Mouse (Mus musculus) frontal cortex, postnatal 25 days (tissue): ENCODE data around the gene Spg21.

Experiments
- DNase-seq, 2 experiments: peaks; one replicate each; pipeline ENCODE4 v3.0.0; 2022; ENCODE audit warnings: low spot score in 2 of 2

Gene Spg21

DNA sequence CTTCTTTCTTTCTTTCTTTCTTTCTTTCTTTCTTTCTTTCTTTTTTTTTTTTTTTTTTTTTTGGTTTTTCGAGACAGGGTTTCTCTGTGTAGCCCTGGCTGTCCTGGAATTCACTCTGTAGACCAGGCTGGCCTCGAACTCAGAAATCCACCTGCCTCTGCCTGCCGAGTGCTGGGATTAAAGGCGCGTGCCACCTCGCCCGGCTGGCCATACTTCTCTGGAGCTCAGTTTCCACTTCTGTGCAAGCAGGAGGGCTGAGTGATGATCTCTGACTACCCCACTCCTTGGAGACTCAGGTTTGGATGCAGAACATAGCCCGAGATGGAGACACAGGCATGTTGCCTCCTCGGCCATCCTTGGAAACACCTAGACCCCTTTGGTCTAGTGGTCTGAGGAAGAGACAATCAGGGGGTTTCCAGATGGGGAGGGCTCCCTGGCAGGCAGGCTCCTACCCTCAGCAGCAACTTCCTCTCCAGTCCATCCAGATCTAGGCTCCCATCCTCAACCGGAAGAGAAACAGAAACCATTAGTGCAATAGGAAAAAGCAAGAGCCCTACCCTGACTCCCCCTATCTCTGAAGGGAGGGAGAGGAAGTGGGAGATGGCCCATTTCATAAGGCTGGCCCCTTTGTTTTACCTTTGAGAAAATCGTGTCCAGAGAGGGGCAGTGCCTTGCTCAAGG lies 75.2 kb downstream of the Spg21 start:
- DNase-seq = no peak

DNA sequence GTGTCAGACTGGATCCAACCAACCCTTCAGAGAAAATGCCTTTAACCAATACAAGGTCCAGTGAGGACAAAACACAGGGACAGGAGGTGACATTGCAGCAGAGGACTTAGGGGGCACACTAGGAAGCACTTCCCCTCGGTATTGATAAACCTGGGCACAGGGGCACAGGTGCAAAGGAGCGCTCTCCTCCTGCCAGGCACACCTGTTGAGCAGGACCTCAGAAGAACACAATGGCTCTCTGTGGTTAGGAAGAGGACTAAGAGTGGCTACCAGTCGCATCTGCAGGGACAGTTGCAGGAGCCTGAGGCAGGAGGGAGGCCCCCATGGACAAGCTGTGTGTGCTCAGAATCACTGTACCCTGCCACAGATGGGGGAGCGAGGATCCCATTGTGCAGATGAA lies 75.7 kb downstream of the Spg21 start:
- DNase-seq = no peak
